In genomic region chr10:121033826-121034568, GRCm38 (mm10) we compare ENCODE assay signal across 8 mouse cellular contexts. TPM values are rescaled to one million over a fixed set of nuclear protein-coding genes. Genes with fewer than 3 reads are reported as not detected.
DNase-seq lines count a peak whose midpoint lies in the region; ATAC-seq and TF ChIP-seq lines count a peak whose summit lies in the region.

Wif1 (plus strand) TSS chr10:121033960.

- H3K27ac ChIP-seq in ES-Bruce4 (ENCODE audit: insufficient read depth, low read length), result no peak within 1 kb of the TSS
- no peak within 1 kb of the TSS for H3K27ac ChIP-seq in forebrain, embryonic 11.5 days (ENCODE audit: low read depth, low read length)
- no peak within 1 kb of the TSS for H3K27ac ChIP-seq in heart, postnatal 0 days (ENCODE audit: low read depth)
- no peak within 1 kb of the TSS for H3K27ac ChIP-seq in lung, embryonic 14.5 days (ENCODE audit: low read depth)

- no peaks in the 10 kb centered on the region for H3K9me3 ChIP-seq in ES-Bruce4 (replicated peaks; ENCODE audit: control insufficient read depth, insufficient read depth, low read length, poor library complexity, severe bottlenecking)
- no peaks in the 10 kb centered on the region for H3K9me3 ChIP-seq in forebrain, embryonic 11.5 days (ENCODE audit: control insufficient read depth, low read length)
- H3K9me3 ChIP-seq in heart, postnatal 0 days (replicated peaks; ENCODE audit: control insufficient read depth, low read length), result no peaks in the 10 kb centered on the region
- no peaks in the 10 kb centered on the region for H3K9me3 ChIP-seq in lung, embryonic 14.5 days (ENCODE audit: low read depth, low read length)

- peak; percentile 71 for TF ChIP-seq CTCF in ES-Bruce4 (IDR thresholded peaks at IDR 0.05; ENCODE audit: low read depth, low read length)
- TF ChIP-seq CTCF in heart, postnatal 0 days (IDR thresholded peaks at IDR 0.05; ENCODE audit: low read depth), result peak; percentile 72
- TF ChIP-seq CTCF in lung, embryonic 14.5 days (IDR thresholded peaks at IDR 0.05; ENCODE audit: low read depth), result peak; percentile 82

- peak within 1 kb of the TSS; percentile 22; the same call in 1 of the 2 replicates for H3K9ac ChIP-seq in ES-Bruce4 (ENCODE audit: low read depth, poor library complexity, severe bottlenecking)
- peak within 1 kb of the TSS; percentile 63 for H3K9ac ChIP-seq in forebrain, embryonic 11.5 days (ENCODE audit: low read length)
- H3K9ac ChIP-seq in heart, postnatal 0 days (replicated peaks; ENCODE audit: low read depth, low read length), result peak within 1 kb of the TSS; percentile 27; the same call in 1 of the 2 replicates
- peak within 1 kb of the TSS; percentile 33 for H3K9ac ChIP-seq in lung, embryonic 14.5 days

- peak; percentile 21 for DNase-seq in c-Kit-positive CD71-positive TER-119-negative erythroid progenitor cells, embryonic 14.5 days (ENCODE audit: low read depth)
- DNase-seq in forebrain, embryonic 11.5 days (ENCODE audit: low spot score), result peak; percentile 93
- DNase-seq in heart, postnatal 0 days (ENCODE audit: low spot score), result peak; percentile 59
- peak; percentile 62 to 90 for DNase-seq in kidney, postnatal 36 days
- DNase-seq in lung, embryonic 14.5 days, result peak; percentile 85
- peak; percentile 75 for DNase-seq in testis, postnatal 14 days (ENCODE audit: low spot score)

- no peak for TF ChIP-seq POLR2A in ES-Bruce4 (IDR thresholded peaks at IDR 0.05; ENCODE audit: insufficient read depth, low read length)

- peak within 1 kb of the TSS; percentile 86 for H3K4me3 ChIP-seq in ES-Bruce4 (ENCODE audit: low read depth, low read length)
- peak within 1 kb of the TSS; percentile 48 for H3K4me3 ChIP-seq in forebrain, embryonic 11.5 days (ENCODE audit: low read depth, low read length)
- peak within 1 kb of the TSS; percentile 63 for H3K4me3 ChIP-seq in heart, postnatal 0 days (ENCODE audit: low read depth, low read length)
- peak within 1 kb of the TSS; percentile 45 for H3K4me3 ChIP-seq in lung, embryonic 14.5 days (ENCODE audit: low read depth, low read length)

- no peaks in the 10 kb centered on the region; the same call in 1 of the 2 replicates for H3K27me3 ChIP-seq in ES-Bruce4 (ENCODE audit: control insufficient read depth, insufficient read depth, low read length, poor library complexity, severe bottlenecking)
- peaks cover 7% of the 10 kb centered on the region; the same call in 1 of the 2 replicates for H3K27me3 ChIP-seq in forebrain, embryonic 11.5 days (ENCODE audit: control insufficient read depth, insufficient read depth, low read length)
- peaks cover 4% of the 10 kb centered on the region; the same call in 1 of the 2 replicates for H3K27me3 ChIP-seq in heart, postnatal 0 days (ENCODE audit: control insufficient read depth, insufficient read depth, low read length)
- H3K27me3 ChIP-seq in lung, embryonic 14.5 days (ENCODE audit: insufficient read depth, low read length), result peaks cover 22% of the 10 kb centered on the region

- peak; percentile 94 for ATAC-seq in forebrain, embryonic 11.5 days (replicated peaks; ENCODE audit: low FRiP score)
- ATAC-seq in heart, postnatal 0 days (ENCODE audit: insufficient read depth, low read depth), result peak; percentile 88
- ATAC-seq in lung, embryonic 14.5 days (ENCODE audit: insufficient read depth), result peak; percentile 93
- ATAC-seq in neutrophil, adult 5-6 weeks (ENCODE audit: extremely low read depth, insufficient number of reproducible peaks, low FRiP score, poor library complexity, severe bottlenecking), result peak; percentile 50; the same call in 1 of the 2 replicates

- 0 out of 2 replicates have a peak, but pooled peaks have one; percentile 11 for TF ChIP-seq EP300 in ES-Bruce4 (IDR thresholded peaks at IDR 0.05; ENCODE audit: insufficient read depth, low read depth, low read length)
- no peak for TF ChIP-seq EP300 in heart, postnatal 0 days (IDR thresholded peaks at IDR 0.05; ENCODE audit: low read depth)

- H3K36me3 ChIP-seq in ES-Bruce4 (ENCODE audit: control insufficient read depth, insufficient read depth, low read length, poor library complexity, severe bottlenecking), result no peaks in the 10 kb centered on the region
- no peaks in the 10 kb centered on the region for H3K36me3 ChIP-seq in forebrain, embryonic 11.5 days (ENCODE audit: control insufficient read depth, insufficient read depth, low read length)
- H3K36me3 ChIP-seq in heart, postnatal 0 days (replicated peaks; ENCODE audit: control insufficient read depth, insufficient read depth, low read length), result no peaks in the 10 kb centered on the region
- no peaks in the 10 kb centered on the region for H3K36me3 ChIP-seq in lung, embryonic 14.5 days (ENCODE audit: insufficient read depth)

- H3K4me2 ChIP-seq in forebrain, embryonic 11.5 days (ENCODE audit: low read depth, low read length, severe bottlenecking), result peak within 1 kb of the TSS; percentile 78
- peak within 1 kb of the TSS; percentile 87 for H3K4me2 ChIP-seq in heart, postnatal 0 days (ENCODE audit: low read depth, low read length)
- peak within 1 kb of the TSS; percentile 91 for H3K4me2 ChIP-seq in lung, embryonic 14.5 days

- WGBS in forebrain, embryonic 11.5 days, result 1% methylated on average over 47 of the region's 49 CpGs
- under 1% methylated on average over 48 of the region's 49 CpGs for WGBS in heart, postnatal 0 days
- WGBS in lung, embryonic 14.5 days, result under 1% methylated on average over 49 of the region's 49 CpGs

- H3K4me1 ChIP-seq in ES-Bruce4 (ENCODE audit: control insufficient read depth, insufficient read depth, low read length), result no peaks in the 10 kb centered on the region
- no peaks in the 10 kb centered on the region; the same call in 1 of the 2 replicates for H3K4me1 ChIP-seq in forebrain, embryonic 11.5 days (replicated peaks; ENCODE audit: control insufficient read depth, insufficient read depth, low read length)
- H3K4me1 ChIP-seq in heart, postnatal 0 days (ENCODE audit: control insufficient read depth, insufficient read depth), result peaks cover 9% of the 10 kb centered on the region; the same call in 1 of the 2 replicates
- no peaks in the 10 kb centered on the region; the same call in 1 of the 2 replicates for H3K4me1 ChIP-seq in lung, embryonic 14.5 days (ENCODE audit: insufficient read depth)

RNA-seq across cellular contexts. Expression of gene Wif1, which starts in this region (rescaled TPM):
- polyA plus RNA-seq in ES-Bruce4 (2011; ENCODE audit: insufficient read depth, insufficient read length, low read depth, missing spikeins), result not detected in 2 replicates
- polyA plus RNA-seq in forebrain, embryonic 11.5 days (2014; fragmentation: Nextera tagmentation; extraction: Ambion mirVana), result 8.0 and 11.2 TPM in 2 replicates
- 5.5 and 7.3 TPM in 2 replicates for total RNA-seq in heart, postnatal 0 days (2014; rRNA removed; ENCODE audit: low replicate concordance)
- polyA plus RNA-seq in heart, postnatal 0 days (2015; fragmentation: Nextera tagmentation; extraction: Ambion mirVana), result 7.6 and 10.7 TPM in 2 replicates
- polyA plus RNA-seq in lung, embryonic 14.5 days (2014; fragmentation: Nextera tagmentation; extraction: Ambion mirVana), result 7.5 and 8.9 TPM in 2 replicates
- not detected in 2 replicates for total RNA-seq in neutrophil, adult 5-6 weeks (2017)

Comparison
In these comparisons a context has a peak if more than half of its experiments do, and no peak if none do; other contexts are left out.
1. Peak in ATAC-seq in neutrophil, adult 5-6 weeks; RNA of the gene not detected or under 1 TPM.
2. DNase-seq: peak in every context shown above with its lines; median percentile 93 in forebrain, embryonic 11.5 days; 85 in lung, embryonic 14.5 days; 76 in kidney, postnatal 36 days; 75 in testis, postnatal 14 days; 59 in heart, postnatal 0 days; 21 in c-Kit-positive CD71-positive TER-119-negative erythroid progenitor cells, embryonic 14.5 days.